Mouse (Mus musculus) small intestine, adult 2 months (tissue): ENCODE results near the gene Acoxl.
"Not testable (repeated sequence)": the region's sequence is repeated elsewhere in the genome, so short reads cannot be mapped to it uniquely, and the experiment has no call there.

Source experiments
- CTCF ChIP-seq: fragments of 200-500 bp; IDR thresholded peaks from 2 replicates; pipeline ENCODE4 v1.5.1; 2012; ENCODE audit warnings: low read depth, mild to moderate bottlenecking, control low read depth, inconsistent platforms, low read length, moderate library complexity, mixed read lengths; ENCODE audit not compliant: insufficient replicate concordance, insufficient read length; ENCODE audit errors: extremely low read depth
- POLR2A ChIP-seq: fragments of 200-500 bp; IDR thresholded peaks from 2 replicates; pipeline ENCODE4 v1.6.1; 2012; ENCODE audit warnings: low read depth, mild to moderate bottlenecking, control low read depth, inconsistent platforms, low read length, moderate library complexity

DNA sequence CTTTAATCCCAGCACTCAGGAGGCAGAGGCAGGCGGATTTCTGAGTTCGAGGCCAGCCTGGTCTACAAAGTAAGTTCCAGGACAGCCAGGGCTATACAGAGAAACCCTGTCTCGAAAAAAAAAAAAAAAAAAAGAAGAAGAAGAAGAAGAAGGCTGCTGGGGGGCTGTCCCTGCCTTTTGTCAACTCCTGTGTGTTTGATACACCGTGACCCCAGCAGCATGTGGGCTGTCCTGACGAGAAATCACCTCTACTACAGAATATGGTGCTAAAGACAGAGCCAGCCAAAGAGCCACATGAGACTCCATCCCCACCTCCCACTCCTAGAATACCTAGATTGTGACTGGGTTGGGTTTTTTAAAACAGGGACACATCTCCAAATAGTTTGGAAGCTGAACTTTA, 259.4 kb downstream of the Acoxl start:
- not testable (repeated sequence) for TF ChIP-seq CTCF, POLR2A
